Mouse (Mus musculus): ENCODE results near the gene Sorl1. TPM values are rescaled to one million over a fixed set of nuclear protein-coding genes. Genes with fewer than 3 reads are reported as not detected.
A peak's percentile ranks its signal among the peaks of the same experiment; 100 is the strongest.

Sorl1 gene
- polyA plus RNA-seq, 1 experiment from 2014 or later = 21.4 TPM

GRCm38 (mm10) chr9:42127983-42128382 is 3.9 kb upstream of the Sorl1 start:
- H3K4me3 ChIP-seq (replicated peaks; ENCODE audit: low read length) = no peak overlapping the region
- no peak overlapping the region for H3K27ac ChIP-seq
- no peak overlapping the region for H3K9ac ChIP-seq
- no peaks in the 10 kb centered on the region for H3K27me3 ChIP-seq (ENCODE audit: control insufficient read depth, insufficient read depth, low read length)
- peaks cover 5% of the 10 kb centered on the region; the same call in 1 of the 2 replicates for H3K4me1 ChIP-seq (replicated peaks; ENCODE audit: control insufficient read depth, insufficient read depth, low read length)
- H3K9me3 ChIP-seq (ENCODE audit: control insufficient read depth, low read length) = no peaks in the 10 kb centered on the region
- no peak overlapping the region for H3K4me2 ChIP-seq (replicated peaks)
- 71% methylated on average over 5 of the region's 5 CpGs for WGBS
- no peak for ATAC-seq (ENCODE audit: low FRiP score)
- DNase-seq (ENCODE audit: low spot score) = no peak
- no peaks in the 10 kb centered on the region for H3K36me3 ChIP-seq (replicated peaks; ENCODE audit: control insufficient read depth, insufficient read depth)

- no peak overlapping the region for H3K4me2 ChIP-seq (replicated peaks)
- no peak overlapping the region for H3K27ac ChIP-seq
- no peak for DNase-seq (ENCODE audit: low spot score)
- no peak overlapping the region for H3K9ac ChIP-seq
- WGBS = 89% methylated on average over 9 of the region's 9 CpGs
- no peak overlapping the region for H3K4me3 ChIP-seq (replicated peaks; ENCODE audit: low read length)
- peaks cover 25% of the 10 kb centered on the region for H3K4me1 ChIP-seq (replicated peaks; ENCODE audit: control insufficient read depth, insufficient read depth, low read length)
- H3K27me3 ChIP-seq (ENCODE audit: control insufficient read depth, insufficient read depth, low read length) = no peaks in the 10 kb centered on the region
- H3K36me3 ChIP-seq (replicated peaks; ENCODE audit: control insufficient read depth, insufficient read depth) = no peaks in the 10 kb centered on the region
- H3K9me3 ChIP-seq (ENCODE audit: control insufficient read depth, low read length) = no peaks in the 10 kb centered on the region
- no peak for ATAC-seq (ENCODE audit: low FRiP score)
Observed at GRCm38 (mm10) chr9:42125262-42125982, 1.3 kb upstream of the Sorl1 start.

DNA sequence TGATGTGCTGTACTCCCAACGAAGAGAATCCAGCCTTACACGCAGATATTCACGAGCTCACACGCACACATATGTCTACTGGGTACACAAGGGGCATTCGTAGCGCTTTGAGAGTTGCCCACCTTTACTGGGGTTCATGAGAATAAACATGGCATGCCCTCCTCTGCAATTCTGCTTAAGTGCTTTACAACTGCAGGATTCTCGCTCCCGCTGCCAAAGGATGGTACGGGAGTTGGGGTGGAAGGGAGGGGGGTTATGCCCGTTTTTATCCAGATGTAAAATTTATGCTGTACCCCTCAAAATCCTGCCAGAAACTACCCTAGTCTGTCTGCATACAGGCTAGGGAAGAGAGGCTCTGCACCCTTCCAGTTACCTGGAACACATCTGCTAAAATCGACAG is 893 bp downstream of the Sorl1 start:
- peak overlapping the region; percentile 91 for H3K4me2 ChIP-seq (replicated peaks)
- no peak for ATAC-seq (ENCODE audit: low FRiP score)
- peak overlapping the region; percentile 71 for H3K4me3 ChIP-seq (replicated peaks; ENCODE audit: low read length)
- peaks cover 29% of the 10 kb centered on the region for H3K4me1 ChIP-seq (replicated peaks; ENCODE audit: control insufficient read depth, insufficient read depth, low read length)
- no peaks in the 10 kb centered on the region for H3K9me3 ChIP-seq (ENCODE audit: control insufficient read depth, low read length)
- 23% methylated on average over 11 of the region's 11 CpGs for WGBS
- H3K9ac ChIP-seq = peak overlapping the region; percentile 90
- no peaks in the 10 kb centered on the region for H3K27me3 ChIP-seq (ENCODE audit: control insufficient read depth, insufficient read depth, low read length)
- DNase-seq (ENCODE audit: low spot score) = no peak
- peak overlapping the region; percentile 75 for H3K27ac ChIP-seq
- no peaks in the 10 kb centered on the region for H3K36me3 ChIP-seq (replicated peaks; ENCODE audit: control insufficient read depth, insufficient read depth)

GRCm38 (mm10) chr9:42122441-42122840 is 1.7 kb downstream of the Sorl1 start:
- DNase-seq (ENCODE audit: low spot score) (no peak), ATAC-seq (ENCODE audit: low FRiP score) (no peak)
- Histone ChIP-seq H3K27ac (no peak overlapping the region), H3K4me2 (replicated peaks) (peak overlapping the region; percentile 91), H3K9ac (peak overlapping the region; percentile 90), H3K4me1 (replicated peaks; ENCODE audit: control insufficient read depth, insufficient read depth, low read length) (peaks cover 29% of the 10 kb centered on the region), H3K9me3 (ENCODE audit: control insufficient read depth, low read length) (no peaks in the 10 kb centered on the region), H3K4me3 (replicated peaks; ENCODE audit: low read length) (peak overlapping the region; percentile 71), H3K36me3 (replicated peaks; ENCODE audit: control insufficient read depth, insufficient read depth) (no peaks in the 10 kb centered on the region), H3K27me3 (ENCODE audit: control insufficient read depth, insufficient read depth, low read length) (no peaks in the 10 kb centered on the region)
- WGBS = 82% methylated on average over 6 of the region's 6 CpGs

DNA sequence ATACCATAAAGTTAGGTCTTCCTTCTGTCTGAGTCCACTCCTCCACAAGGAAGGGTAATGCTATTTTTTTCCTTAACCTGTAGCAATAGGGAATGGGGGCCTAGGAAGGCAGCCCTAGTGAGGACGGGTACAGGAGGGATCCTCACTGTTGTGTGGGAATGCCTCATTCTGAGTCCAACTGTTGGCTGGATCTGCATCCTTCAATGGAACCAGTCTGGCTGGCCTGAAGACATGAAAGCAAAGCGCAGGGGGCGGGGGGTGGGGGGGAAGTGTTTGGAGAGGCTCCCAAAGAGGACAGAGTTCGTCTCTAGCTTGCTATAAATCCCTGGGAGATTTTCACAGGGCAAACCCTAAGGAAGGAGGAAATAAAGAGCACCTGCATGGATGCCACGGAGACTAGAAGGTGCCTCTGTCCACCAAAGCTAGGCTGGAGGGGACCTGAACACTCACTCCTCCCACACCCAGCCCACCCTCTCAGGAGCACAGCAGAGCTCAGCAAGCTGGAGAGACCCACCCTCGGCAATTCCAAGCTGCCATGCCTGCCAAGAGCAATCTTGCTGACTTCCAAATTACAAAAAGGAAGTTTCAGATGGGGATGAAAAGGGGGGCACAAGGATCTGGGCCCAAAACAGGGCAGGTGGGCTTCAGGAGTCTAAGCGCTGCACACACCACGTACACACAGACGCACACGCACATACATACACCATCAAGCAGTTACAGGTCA is 2.3 kb downstream of the Sorl1 start:
- 75% methylated on average over 10 of the region's 10 CpGs for WGBS
- Histone ChIP-seq H3K36me3 (replicated peaks; ENCODE audit: control insufficient read depth, insufficient read depth) (no peaks in the 10 kb centered on the region), H3K4me3 (replicated peaks; ENCODE audit: low read length) (peak overlapping the region; percentile 71), H3K4me1 (replicated peaks; ENCODE audit: control insufficient read depth, insufficient read depth, low read length) (peaks cover 33% of the 10 kb centered on the region), H3K27ac (no peak overlapping the region), H3K27me3 (ENCODE audit: control insufficient read depth, insufficient read depth, low read length) (no peaks in the 10 kb centered on the region), H3K4me2 (replicated peaks) (peak overlapping the region; percentile 91), H3K9ac (0 out of 2 replicates have a peak overlapping the region, but pooled peaks have one; percentile 41), H3K9me3 (ENCODE audit: control insufficient read depth, low read length) (no peaks in the 10 kb centered on the region)
- DNase-seq (ENCODE audit: low spot score) (no peak), ATAC-seq (ENCODE audit: low FRiP score) (no peak)

DNA sequence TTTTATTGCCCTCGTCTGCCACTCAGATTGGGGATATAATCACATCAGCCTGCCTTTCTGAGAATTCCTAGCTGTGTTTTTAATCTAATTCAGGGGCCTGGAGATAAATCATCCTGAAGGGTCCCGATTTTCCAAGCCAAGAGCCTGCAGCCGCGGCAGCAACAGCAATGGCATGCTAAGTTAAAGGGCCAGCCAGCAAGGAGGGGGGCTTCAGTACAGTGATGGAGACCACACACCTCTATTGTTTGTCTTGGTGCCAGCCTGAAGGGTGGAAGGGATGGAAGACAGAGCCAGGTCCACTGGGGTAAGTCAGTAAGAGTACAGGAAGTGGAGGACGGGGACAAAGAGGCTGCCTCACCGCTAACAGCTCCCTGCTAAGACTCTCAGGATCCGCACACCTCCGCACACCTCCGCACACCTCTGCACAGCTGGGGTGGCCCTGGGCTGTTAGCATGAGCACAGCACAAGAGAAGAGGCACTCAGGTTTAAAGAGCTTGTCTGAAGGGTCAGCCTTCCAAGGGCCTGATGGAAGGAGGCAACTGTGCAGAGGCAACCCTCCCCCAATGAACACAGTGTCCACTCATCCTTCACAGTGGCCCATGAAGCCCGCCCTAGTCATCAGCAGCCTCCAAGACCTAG is 7.6 kb downstream of the Sorl1 start:
- peak; percentile 60 for DNase-seq (ENCODE audit: low spot score)
- H3K4me1 ChIP-seq (replicated peaks; ENCODE audit: control insufficient read depth, insufficient read depth, low read length) = peaks cover 26% of the 10 kb centered on the region
- no peaks in the 10 kb centered on the region for H3K9me3 ChIP-seq (ENCODE audit: control insufficient read depth, low read length)
- no peaks in the 10 kb centered on the region for H3K36me3 ChIP-seq (replicated peaks; ENCODE audit: control insufficient read depth, insufficient read depth)
- no peak overlapping the region for H3K9ac ChIP-seq
- H3K4me2 ChIP-seq (replicated peaks) = 0 out of 2 replicates have a peak overlapping the region, but pooled peaks have one; percentile 15
- no peak overlapping the region for H3K4me3 ChIP-seq (replicated peaks; ENCODE audit: low read length)
- peak overlapping the region; percentile 82 for H3K27ac ChIP-seq
- WGBS = 56% methylated on average over 10 of the region's 10 CpGs
- ATAC-seq (ENCODE audit: low FRiP score) = peak; percentile 70; the same call in 1 of the 2 replicates
- no peaks in the 10 kb centered on the region for H3K27me3 ChIP-seq (ENCODE audit: control insufficient read depth, insufficient read depth, low read length)

- ATAC-seq (ENCODE audit: low FRiP score) (no peak), DNase-seq (ENCODE audit: low spot score) (no peak)
- H3K4me3 ChIP-seq (replicated peaks; ENCODE audit: low read length) = no peak overlapping the region
- no peak overlapping the region for H3K4me2 ChIP-seq (replicated peaks)
- no peak overlapping the region for H3K9ac ChIP-seq
- H3K27me3 ChIP-seq (ENCODE audit: control insufficient read depth, insufficient read depth, low read length) = no peaks in the 10 kb centered on the region
- H3K27ac ChIP-seq = peak overlapping the region; percentile 82; the same call in 1 of the 2 replicates
- no peaks in the 10 kb centered on the region for H3K9me3 ChIP-seq (ENCODE audit: control insufficient read depth, low read length)
- 89% methylated on average over 7 of the region's 7 CpGs for WGBS
- peaks cover 24% of the 10 kb centered on the region for H3K4me1 ChIP-seq (replicated peaks; ENCODE audit: control insufficient read depth, insufficient read depth, low read length)
- no peaks in the 10 kb centered on the region for H3K36me3 ChIP-seq (replicated peaks; ENCODE audit: control insufficient read depth, insufficient read depth)
Observed at GRCm38 (mm10) chr9:42115078-42115477, 9.0 kb downstream of the Sorl1 start.

- Histone ChIP-seq H3K27ac (no peak overlapping the region), H3K27me3 (ENCODE audit: control insufficient read depth, insufficient read depth, low read length) (no peaks in the 10 kb centered on the region), H3K4me2 (replicated peaks) (no peak overlapping the region), H3K9me3 (ENCODE audit: control insufficient read depth, low read length) (no peaks in the 10 kb centered on the region), H3K36me3 (replicated peaks; ENCODE audit: control insufficient read depth, insufficient read depth) (no peaks in the 10 kb centered on the region), H3K4me1 (replicated peaks; ENCODE audit: control insufficient read depth, insufficient read depth, low read length) (peaks cover 26% of the 10 kb centered on the region), H3K9ac (no peak overlapping the region), H3K4me3 (replicated peaks; ENCODE audit: low read length) (no peak overlapping the region)
- WGBS = 88% methylated on average over 5 of the region's 5 CpGs
- no peak for DNase-seq (ENCODE audit: low spot score)
- no peak for ATAC-seq (ENCODE audit: low FRiP score)
Observed at GRCm38 (mm10) chr9:42113316-42113715, 10.8 kb downstream of the Sorl1 start.

DNA sequence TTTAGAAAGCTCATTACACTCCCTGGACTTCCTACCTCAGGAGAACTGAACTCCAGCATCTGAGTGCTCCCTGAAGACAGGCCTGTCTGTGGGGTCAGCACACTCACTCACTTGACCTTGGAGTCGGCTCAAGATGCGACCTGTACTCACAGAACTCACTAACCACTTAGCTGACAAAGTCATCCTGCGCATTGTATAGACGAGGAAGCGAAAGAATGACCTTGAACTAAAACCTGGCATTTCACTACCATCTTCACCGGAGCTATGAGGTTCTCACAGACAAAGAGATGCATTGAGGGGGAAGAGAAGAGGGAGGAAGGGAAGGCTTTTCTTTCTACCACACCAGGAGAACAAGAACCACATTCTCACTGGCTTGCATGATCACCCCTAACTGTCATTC is 11.4 kb downstream of the Sorl1 start:
- H3K36me3 ChIP-seq (replicated peaks; ENCODE audit: control insufficient read depth, insufficient read depth) = no peaks in the 10 kb centered on the region
- no peak for ATAC-seq (ENCODE audit: low FRiP score)
- no peak overlapping the region for H3K4me3 ChIP-seq (replicated peaks; ENCODE audit: low read length)
- H3K27ac ChIP-seq = no peak overlapping the region
- WGBS = 90% methylated on average over 6 of the region's 6 CpGs
- DNase-seq (ENCODE audit: low spot score) = no peak
- H3K27me3 ChIP-seq (ENCODE audit: control insufficient read depth, insufficient read depth, low read length) = no peaks in the 10 kb centered on the region
- H3K9ac ChIP-seq = no peak overlapping the region
- H3K9me3 ChIP-seq (ENCODE audit: control insufficient read depth, low read length) = no peaks in the 10 kb centered on the region
- no peak overlapping the region for H3K4me2 ChIP-seq (replicated peaks)
- H3K4me1 ChIP-seq (replicated peaks; ENCODE audit: control insufficient read depth, insufficient read depth, low read length) = peaks cover 26% of the 10 kb centered on the region

All from hindbrain, embryonic 14.5 days (tissue).